Comparison of ENCODE assay signal across 8 mouse cellular contexts in the genomic region with DNA sequence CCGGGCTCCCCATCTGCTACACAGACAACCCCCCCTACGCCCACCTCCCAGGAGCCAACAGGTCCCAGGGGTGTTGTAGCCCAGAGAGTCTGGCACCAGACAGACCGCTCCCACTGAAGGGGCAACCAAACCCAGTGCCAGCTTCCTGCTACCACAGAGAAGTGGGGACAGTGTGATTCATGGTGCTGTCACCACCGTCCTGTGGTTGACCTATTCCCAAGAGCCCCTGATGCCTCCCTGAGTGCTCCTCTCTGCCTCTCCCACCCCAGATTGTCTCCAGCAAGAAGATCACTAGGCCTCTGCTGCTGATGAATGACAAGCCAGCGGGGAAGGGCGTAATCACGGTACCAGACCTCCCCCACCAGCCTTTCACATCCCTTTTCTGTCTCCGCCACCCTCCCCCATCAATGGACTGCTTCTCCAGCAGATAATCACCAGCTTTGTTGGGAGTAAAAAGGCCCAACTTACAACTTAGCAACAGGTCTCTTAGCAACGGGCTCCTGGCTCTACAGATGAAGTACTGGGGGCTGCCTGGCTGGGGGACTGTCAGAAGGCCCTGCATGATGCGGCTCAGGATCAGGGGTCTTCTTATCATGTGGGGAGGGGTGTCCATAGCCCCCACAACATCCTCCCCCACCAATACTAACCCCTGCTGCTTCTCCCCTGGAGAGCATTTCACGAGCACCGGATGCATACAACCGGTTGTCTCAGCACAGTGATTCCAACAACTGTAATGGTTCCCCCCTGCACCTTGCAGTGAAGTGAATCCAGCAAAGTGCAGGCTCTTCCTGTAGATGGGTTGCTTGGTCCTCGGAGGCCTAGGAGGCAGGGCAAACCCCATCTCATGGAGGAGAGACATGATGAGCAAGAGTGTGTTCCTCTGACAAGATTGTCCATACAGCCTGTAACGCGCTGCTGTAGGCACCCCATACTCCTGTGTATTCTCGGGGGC. TPM values are rescaled to one million over a fixed set of nuclear protein-coding genes. Genes with fewer than 3 reads are reported as not detected.
DNase-seq lines count a peak whose midpoint lies in the region; ATAC-seq and TF ChIP-seq lines count a peak whose summit lies in the region.

No protein-coding gene starts in this region.

- TF ChIP-seq CTCF in stomach, postnatal 0 days (IDR thresholded peaks at IDR 0.05; ENCODE audit: low read depth), result no peak

- H3K4me2 ChIP-seq in embryonic facial prominence, embryonic 14.5 days (ENCODE audit: low read depth, low read length), result no peak overlapping the region
- no peak overlapping the region for H3K4me2 ChIP-seq in midbrain, embryonic 15.5 days
- H3K4me2 ChIP-seq in stomach, postnatal 0 days (replicated peaks; ENCODE audit: low read depth), result no peak overlapping the region

- no peaks in the 10 kb centered on the region for H3K27me3 ChIP-seq in embryonic facial prominence, embryonic 14.5 days (replicated peaks; ENCODE audit: control insufficient read depth, insufficient read depth, low read length)
- no peaks in the 10 kb centered on the region for H3K27me3 ChIP-seq in midbrain, embryonic 15.5 days (replicated peaks)
- H3K27me3 ChIP-seq in stomach, postnatal 0 days (ENCODE audit: control insufficient read depth, insufficient read depth, low read length), result no peaks in the 10 kb centered on the region

- TF ChIP-seq EP300 in stomach, postnatal 0 days (optimal IDR thresholded peaks at IDR 0.05), result no peak

- H3K9me3 ChIP-seq in embryonic facial prominence, embryonic 14.5 days (ENCODE audit: control insufficient read depth, low read length), result no peaks in the 10 kb centered on the region
- no peaks in the 10 kb centered on the region for H3K9me3 ChIP-seq in midbrain, embryonic 15.5 days
- no peaks in the 10 kb centered on the region for H3K9me3 ChIP-seq in stomach, postnatal 0 days (ENCODE audit: control insufficient read depth, low read length)

- no peaks in the 10 kb centered on the region for H3K36me3 ChIP-seq in embryonic facial prominence, embryonic 14.5 days (ENCODE audit: control insufficient read depth, insufficient read depth, low read length)
- no peaks in the 10 kb centered on the region for H3K36me3 ChIP-seq in midbrain, embryonic 15.5 days (replicated peaks)
- no peaks in the 10 kb centered on the region for H3K36me3 ChIP-seq in stomach, postnatal 0 days (ENCODE audit: control insufficient read depth, insufficient read depth, low read length)

- ATAC-seq in embryonic facial prominence, embryonic 14.5 days (ENCODE audit: low read depth), result peak; percentile 56; the same call in 1 of the 2 replicates
- peak; percentile 89 for ATAC-seq in midbrain, embryonic 15.5 days (replicated peaks)
- ATAC-seq in stomach, postnatal 0 days (ENCODE audit: low FRiP score, low TSS enrichment), result peak; percentile 47; the same call in 1 of the 2 replicates
- no peak for ATAC-seq in activated CD4-positive, CD25-positive, alpha-beta regulatory T cell, adult 4 months

- peak; percentile 42 for DNase-seq in cerebellum, adult 9-11 months
- no peak for DNase-seq in cerebellum, adult 8-10 months
- DNase-seq in embryonic facial prominence, embryonic 14.5 days (ENCODE audit: low spot score), result peak; percentile 74
- DNase-seq in layer of hippocampus, adult 8-10 months (ENCODE audit: low spot score in 2 of 2), result peak; percentile 71 to 85
- DNase-seq in stomach, postnatal 0 days (ENCODE audit: low spot score), result no peak
- DNase-seq in kidney, postnatal 25 days, result no peak

- no peaks in the 10 kb centered on the region for H3K4me1 ChIP-seq in embryonic facial prominence, embryonic 14.5 days (ENCODE audit: control insufficient read depth, insufficient read depth, low read length)
- peaks cover 17% of the 10 kb centered on the region for H3K4me1 ChIP-seq in midbrain, embryonic 15.5 days
- no peaks in the 10 kb centered on the region for H3K4me1 ChIP-seq in stomach, postnatal 0 days (replicated peaks; ENCODE audit: control insufficient read depth, insufficient read depth)

- no peak overlapping the region for H3K27ac ChIP-seq in embryonic facial prominence, embryonic 14.5 days (replicated peaks; ENCODE audit: low read depth, low read length)
- peak overlapping the region; percentile 76 for H3K27ac ChIP-seq in midbrain, embryonic 15.5 days
- no peak overlapping the region for H3K27ac ChIP-seq in stomach, postnatal 0 days (replicated peaks)

- no peak overlapping the region for H3K9ac ChIP-seq in embryonic facial prominence, embryonic 14.5 days (ENCODE audit: low read depth, low read length)
- H3K9ac ChIP-seq in midbrain, embryonic 15.5 days, result no peak overlapping the region
- no peak overlapping the region for H3K9ac ChIP-seq in stomach, postnatal 0 days (ENCODE audit: low read length)

- WGBS in embryonic facial prominence, embryonic 14.5 days, result 54% methylated on average over 17 of the region's 17 CpGs
- WGBS in midbrain, embryonic 15.5 days, result 26% methylated on average over 17 of the region's 17 CpGs
- 73% methylated on average over 17 of the region's 17 CpGs for WGBS in stomach, postnatal 0 days

- H3K4me3 ChIP-seq in embryonic facial prominence, embryonic 14.5 days (ENCODE audit: low read depth, low read length), result no peak overlapping the region
- no peak overlapping the region for H3K4me3 ChIP-seq in midbrain, embryonic 15.5 days
- H3K4me3 ChIP-seq in stomach, postnatal 0 days (ENCODE audit: low read depth, low read length), result no peak overlapping the region

RNA-seq across cellular contexts. Expression of gene Cpne2, which starts 19.0 kb away (rescaled TPM):
- 12.4 and 13.8 TPM in 2 replicates for polyA plus RNA-seq in embryonic facial prominence, embryonic 14.5 days (2014; fragmentation: Nextera tagmentation; extraction: Ambion mirVana)
- 10 to 100 TPM; 45.0 to 47.3 (median 46.7) TPM for total RNA-seq in layer of hippocampus, adult 8-10 months (2022)
- polyA plus RNA-seq in midbrain, embryonic 15.5 days (2015; fragmentation: Nextera tagmentation; extraction: Ambion mirVana), result 15.2 and 18.8 TPM in 2 replicates
- 6.2 and 7.9 TPM in 2 replicates for polyA plus RNA-seq in stomach, postnatal 0 days (2015; fragmentation: Nextera tagmentation; extraction: Ambion mirVana)
- polyA plus RNA-seq in activated CD4-positive, CD25-positive, alpha-beta regulatory T cell, adult 4 months (2017; shearing (Covaris generic)), result 1 to 10 TPM in 1 of 2 experiments, under 1 TPM in 1; 0.79 to 1.7 TPM

RNA-seq across cellular contexts. Expression of gene Rspry1, which starts 50.0 kb away (rescaled TPM):
- polyA plus RNA-seq in embryonic facial prominence, embryonic 14.5 days (2014; fragmentation: Nextera tagmentation; extraction: Ambion mirVana), result 33.6 and 36.0 TPM in 2 replicates
- 10 to 100 TPM; 25.5 to 30.5 (median 27.0) TPM for total RNA-seq in layer of hippocampus, adult 8-10 months (2022)
- polyA plus RNA-seq in midbrain, embryonic 15.5 days (2015; fragmentation: Nextera tagmentation; extraction: Ambion mirVana), result 53.3 and 56.1 TPM in 2 replicates
- 15.2 and 16.1 TPM in 2 replicates for polyA plus RNA-seq in stomach, postnatal 0 days (2015; fragmentation: Nextera tagmentation; extraction: Ambion mirVana)
- polyA plus RNA-seq in activated CD4-positive, CD25-positive, alpha-beta regulatory T cell, adult 4 months (2017; shearing (Covaris generic)), result 10 to 100 TPM; 26.4 to 26.8 TPM

RNA-seq across cellular contexts. Expression of gene Fam192a, which starts 50.0 kb away (rescaled TPM):
- 48.7 and 56.0 TPM in 2 replicates for polyA plus RNA-seq in embryonic facial prominence, embryonic 14.5 days (2014; fragmentation: Nextera tagmentation; extraction: Ambion mirVana)
- total RNA-seq in layer of hippocampus, adult 8-10 months (2022), result 10 to 100 TPM; 36.1 to 44.1 (median 40.0) TPM
- polyA plus RNA-seq in midbrain, embryonic 15.5 days (2015; fragmentation: Nextera tagmentation; extraction: Ambion mirVana), result 75.0 and 75.2 TPM in 2 replicates
- polyA plus RNA-seq in stomach, postnatal 0 days (2015; fragmentation: Nextera tagmentation; extraction: Ambion mirVana), result 42.0 and 44.7 TPM in 2 replicates
- polyA plus RNA-seq in activated CD4-positive, CD25-positive, alpha-beta regulatory T cell, adult 4 months (2017; shearing (Covaris generic)), result 10 to 100 TPM; 49.0 to 65.0 TPM

Comparison
In these comparisons a context has a peak if more than half of its experiments do, and no peak if none do; other contexts are left out.
1. DNase-seq: peak in cerebellum, adult 9-11 months (single experiment), embryonic facial prominence, embryonic 14.5 days (single experiment) and layer of hippocampus, adult 8-10 months (2 of 2); none in cerebellum, adult 8-10 months (single experiment), stomach, postnatal 0 days (single experiment) and kidney, postnatal 25 days (0 of 2).